Mouse (Mus musculus) testis, adult 2 months (tissue): Measurements from ENCODE around the gene S100z.

Experiments
- CTCF ChIP-seq: fragments of 200-500 bp; IDR thresholded peaks from 2 replicates; pipeline ENCODE4 v1.5.1; 2012; ENCODE audit warnings: low read depth, mild to moderate bottlenecking, inconsistent platforms, low read length, moderate library complexity; ENCODE audit not compliant: control insufficient read depth, insufficient read depth, insufficient replicate concordance
- POLR2A ChIP-seq: fragments of 200-500 bp; IDR thresholded peaks from 2 replicates; pipeline ENCODE4 v1.6.1; 2012; ENCODE audit warnings: low read depth, mild to moderate bottlenecking, inconsistent platforms, low read length, moderate library complexity; ENCODE audit not compliant: control insufficient read depth

DNA sequence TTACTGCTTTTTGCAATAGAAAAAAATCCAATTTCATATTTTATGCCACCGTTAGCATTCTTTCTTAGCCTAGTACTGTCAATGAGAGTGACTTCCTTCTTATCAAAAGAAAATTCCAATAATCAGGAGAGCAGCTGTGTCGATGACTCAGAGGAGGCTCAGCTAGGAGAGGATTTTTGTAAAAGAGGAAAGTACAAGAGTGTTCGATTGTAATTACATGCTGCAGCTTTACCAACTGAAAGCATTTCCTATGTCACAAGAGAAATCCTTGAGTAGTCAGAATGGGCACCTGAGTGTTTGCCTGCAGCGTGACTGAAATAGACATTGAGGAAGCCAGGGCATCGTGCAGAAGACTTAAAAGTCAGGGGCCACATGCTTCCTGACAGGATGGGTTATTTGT lies 39.0 kb downstream of the S100z start:
- TF ChIP-seq CTCF (no peak), POLR2A (no peak)
